Mouse (Mus musculus) hindbrain, embryonic 12.5 days (tissue): Measurements from ENCODE around the gene Prss47. TPM values are rescaled to one million over a fixed set of nuclear protein-coding genes. Genes with fewer than 3 reads are reported as not detected.

Experiments
- ATAC-seq: fragments of 200-750 bp; cut with Nextera tagmentation; 2 replicates; pipeline ENCODE4 v1.8.0; 2017; ENCODE audit warnings: moderate TSS enrichment; ENCODE audit not compliant: low FRiP score
- H3K27ac ChIP-seq: fragments of 300-500 bp; sonication (generic); 2 replicates; pipeline ENCODE4 v1.5.1; 2016; ENCODE audit warnings: mild to moderate bottlenecking
- H3K27me3 ChIP-seq: fragments of 300-500 bp; sonication (generic); 2 replicates; pipeline ENCODE4 v1.6.1; 2016; ENCODE audit warnings: mild to moderate bottlenecking
- H3K36me3 ChIP-seq: fragments of 300-500 bp; sonication (generic); 2 replicates; pipeline ENCODE4 v1.6.1; 2016; ENCODE audit warnings: mild to moderate bottlenecking
- H3K4me1 ChIP-seq: fragments of 300-500 bp; sonication (generic); 2 replicates; pipeline ENCODE4 v1.6.1; 2016
- H3K4me2 ChIP-seq: fragments of 300-500 bp; sonication (generic); replicated peaks from 2 replicates; pipeline ENCODE4 v1.6.1; 2016; ENCODE audit warnings: mild to moderate bottlenecking
- H3K4me3 ChIP-seq: fragments of 300-500 bp; sonication (generic); 2 replicates; pipeline ENCODE4 v1.5.1; 2016; ENCODE audit warnings: mild to moderate bottlenecking
- H3K9ac ChIP-seq: fragments of 300-500 bp; sonication (generic); 2 replicates; pipeline ENCODE4 v1.6.1; 2016; ENCODE audit warnings: mild to moderate bottlenecking, moderate library complexity
- H3K9me3 ChIP-seq: fragments of 300-500 bp; sonication (generic); replicated peaks from 2 replicates; pipeline ENCODE4 v1.6.1; 2016; ENCODE audit warnings: mild to moderate bottlenecking
- WGBS: fragments of 180-500 bp; shearing (Covaris S2); methylation state at CpG from one replicate; pipeline ENCODE4 v1.1.7; 2016; 5-methylcytosine and 5-hydroxymethylcytosine counted together
- polyA plus RNA-seq: library from polyadenylated mRNA; unstranded; fragments of >200 nt; fragmentation: Nextera tagmentation; extraction: Ambion mirVana; gene quantifications from 2 replicates; pipeline ENCODE4 v1.2.1, GENCODE M21; 2016

The Prss47 gene
- polyA plus RNA-seq = not detected in 2 replicates

- no peak within 1 kb of the TSS for H3K27ac ChIP-seq
- no peak within 1 kb of the TSS for H3K9ac ChIP-seq
- no peaks in the 10 kb centered on the region for H3K9me3 ChIP-seq
- no peak within 1 kb of the TSS for H3K4me3 ChIP-seq
- no peak for ATAC-seq
- no peak within 1 kb of the TSS for H3K4me2 ChIP-seq
- H3K4me1 ChIP-seq = no peaks in the 10 kb centered on the region
- WGBS = 87% methylated on average over 9 of the region's 9 CpGs
- H3K27me3 ChIP-seq = no peaks in the 10 kb centered on the region
- no peaks in the 10 kb centered on the region for H3K36me3 ChIP-seq
Observed at GRCm38 (mm10) chr13:65052660-65053059, at the start of gene Prss47. Prss47 (minus strand) TSS chr13:65052760.

- no peak for ATAC-seq
- no peak overlapping the region for H3K27ac ChIP-seq
- no peak overlapping the region for H3K4me3 ChIP-seq
- WGBS = 94% methylated on average over 3 of the region's 3 CpGs
- H3K27me3 ChIP-seq = no peaks in the 10 kb centered on the region
- peaks cover 34% of the 10 kb centered on the region for H3K9me3 ChIP-seq
- H3K9ac ChIP-seq = no peak overlapping the region
- no peak overlapping the region for H3K4me2 ChIP-seq
- H3K4me1 ChIP-seq = no peaks in the 10 kb centered on the region
- H3K36me3 ChIP-seq = peaks cover 14% of the 10 kb centered on the region; the same call in 1 of the 2 replicates
Observed at GRCm38 (mm10) chr13:65101232-65101631, 48.7 kb upstream of the Prss47 start.

GRCm38 (mm10) chr13:65100678-65101077 is 48.1 kb upstream of the Prss47 start:
- Histone ChIP-seq H3K36me3 (peaks cover 14% of the 10 kb centered on the region; the same call in 1 of the 2 replicates), H3K9me3 (peaks cover 30% of the 10 kb centered on the region), H3K4me3 (no peak overlapping the region), H3K4me2 (no peak overlapping the region), H3K4me1 (no peaks in the 10 kb centered on the region), H3K27me3 (no peaks in the 10 kb centered on the region), H3K9ac (no peak overlapping the region), H3K27ac (no peak overlapping the region)
- no peak for ATAC-seq
- 97% methylated on average over 9 of the region's 9 CpGs for WGBS

GRCm38 (mm10) chr13:65097018-65097417 is 44.5 kb upstream of the Prss47 start:
- ATAC-seq = no peak
- Histone ChIP-seq H3K27ac (no peak overlapping the region), H3K4me1 (no peaks in the 10 kb centered on the region), H3K4me3 (no peak overlapping the region), H3K4me2 (no peak overlapping the region), H3K36me3 (peaks cover 20% of the 10 kb centered on the region; the same call in 1 of the 2 replicates), H3K9me3 (peaks cover 16% of the 10 kb centered on the region), H3K27me3 (no peaks in the 10 kb centered on the region), H3K9ac (no peak overlapping the region)

GRCm38 (mm10) chr13:65095923-65096322 is 43.4 kb upstream of the Prss47 start:
- H3K4me3 ChIP-seq = no peak overlapping the region
- no peak overlapping the region for H3K27ac ChIP-seq
- ATAC-seq = no peak
- peaks cover 8% of the 10 kb centered on the region for H3K9me3 ChIP-seq
- no peaks in the 10 kb centered on the region for H3K27me3 ChIP-seq
- no peak overlapping the region for H3K9ac ChIP-seq
- 92% methylated on average over 4 of the region's 4 CpGs for WGBS
- H3K4me2 ChIP-seq = no peak overlapping the region
- peaks cover 18% of the 10 kb centered on the region; the same call in 1 of the 2 replicates for H3K36me3 ChIP-seq
- H3K4me1 ChIP-seq = no peaks in the 10 kb centered on the region

GRCm38 (mm10) chr13:65069969-65070368 is 17.4 kb upstream of the Prss47 start:
- Histone ChIP-seq H3K4me2 (no peak overlapping the region), H3K4me3 (no peak overlapping the region), H3K36me3 (peaks cover 28% of the 10 kb centered on the region), H3K27ac (no peak overlapping the region), H3K27me3 (no peaks in the 10 kb centered on the region), H3K9ac (no peak overlapping the region), H3K9me3 (no peaks in the 10 kb centered on the region), H3K4me1 (no peaks in the 10 kb centered on the region)
- WGBS = 90% methylated on average over 2 of the region's 2 CpGs
- ATAC-seq = no peak

GRCm38 (mm10) chr13:65035057-65035456 is 17.5 kb downstream of the Prss47 start:
- no peaks in the 10 kb centered on the region for H3K9me3 ChIP-seq
- no peak overlapping the region for H3K27ac ChIP-seq
- no peak overlapping the region for H3K4me2 ChIP-seq
- H3K4me1 ChIP-seq = no peaks in the 10 kb centered on the region
- H3K36me3 ChIP-seq = no peaks in the 10 kb centered on the region
- ATAC-seq = no peak
- no peak overlapping the region for H3K4me3 ChIP-seq
- WGBS = 64% methylated on average over 4 of the region's 4 CpGs
- H3K9ac ChIP-seq = no peak overlapping the region
- no peaks in the 10 kb centered on the region for H3K27me3 ChIP-seq

GRCm38 (mm10) chr13:65032758-65033157 is 19.8 kb downstream of the Prss47 start, which contains the start of gene Spata31d1c:
Spata31d1c (plus strand) TSS chr13:65033058.
- Histone ChIP-seq H3K4me2 (no peak within 1 kb of the TSS), H3K9ac (no peak within 1 kb of the TSS), H3K9me3 (no peaks in the 10 kb centered on the region), H3K27me3 (no peaks in the 10 kb centered on the region), H3K4me1 (no peaks in the 10 kb centered on the region), H3K27ac (no peak within 1 kb of the TSS), H3K36me3 (no peaks in the 10 kb centered on the region), H3K4me3 (no peak within 1 kb of the TSS)
- no peak for ATAC-seq

GRCm38 (mm10) chr13:65011052-65011738 is 41.4 kb downstream of the Prss47 start:
- no peaks in the 10 kb centered on the region for H3K36me3 ChIP-seq
- no peak overlapping the region for H3K4me3 ChIP-seq
- no peak overlapping the region for H3K4me2 ChIP-seq
- no peaks in the 10 kb centered on the region for H3K4me1 ChIP-seq
- no peaks in the 10 kb centered on the region for H3K27me3 ChIP-seq
- no peak overlapping the region for H3K27ac ChIP-seq
- WGBS = 64% methylated on average over 4 of the region's 4 CpGs
- no peak for ATAC-seq
- H3K9me3 ChIP-seq = no peaks in the 10 kb centered on the region
- no peak overlapping the region for H3K9ac ChIP-seq

GRCm38 (mm10) chr13:65007971-65008370 is 44.6 kb downstream of the Prss47 start:
- 59% methylated on average over 1 of the region's 1 CpGs for WGBS

GRCm38 (mm10) chr13:65006760-65007159 is 45.8 kb downstream of the Prss47 start:
- 79% methylated on average over 1 of the region's 1 CpGs for WGBS
- Histone ChIP-seq H3K9me3 (no peaks in the 10 kb centered on the region), H3K9ac (no peak overlapping the region), H3K36me3 (no peaks in the 10 kb centered on the region), H3K4me1 (no peaks in the 10 kb centered on the region), H3K27ac (no peak overlapping the region), H3K4me3 (no peak overlapping the region), H3K27me3 (no peaks in the 10 kb centered on the region), H3K4me2 (no peak overlapping the region)
- ATAC-seq = no peak

More at GRCm38 (mm10) chr13:65007971-65008370, 44.6 kb downstream of the Prss47 start:
- no peak for ATAC-seq
- no peak overlapping the region for H3K4me3 ChIP-seq
- no peaks in the 10 kb centered on the region for H3K4me1 ChIP-seq
- H3K4me2 ChIP-seq = no peak overlapping the region
- no peaks in the 10 kb centered on the region for H3K9me3 ChIP-seq
- H3K27me3 ChIP-seq = no peaks in the 10 kb centered on the region
- no peak overlapping the region for H3K27ac ChIP-seq
- H3K9ac ChIP-seq = no peak overlapping the region
- H3K36me3 ChIP-seq = no peaks in the 10 kb centered on the region

- H3K27me3 ChIP-seq = no peaks in the 10 kb centered on the region
- H3K4me2 ChIP-seq = no peak overlapping the region
- no peaks in the 10 kb centered on the region for H3K36me3 ChIP-seq
- no peak for ATAC-seq
- no peaks in the 10 kb centered on the region for H3K4me1 ChIP-seq
- no peak overlapping the region for H3K4me3 ChIP-seq
- no peaks in the 10 kb centered on the region for H3K9me3 ChIP-seq
- no peak overlapping the region for H3K27ac ChIP-seq
- H3K9ac ChIP-seq = no peak overlapping the region
Observed at GRCm38 (mm10) chr13:65005414-65005813, 47.1 kb downstream of the Prss47 start.
